Mouse (Mus musculus) spleen, adult 10 weeks (tissue): ENCODE data around the gene Cavin3. TPM values are rescaled to one million over a fixed set of nuclear protein-coding genes. Genes with fewer than 3 reads are reported as not detected.

Experiments
- polyA plus RNA-seq: library from polyadenylated mRNA; stranded (reverse); fragments of 350-450 nt; fragmentation: Illumina TruSeq; extraction: RNeasy Lipid Tissue Mini Kit (QIAGEN cat#74804); gene quantifications from one replicate; pipeline ENCODE4 v1.2.3, GENCODE M21; 2015; ENCODE audit warnings: low replicate concordance; ENCODE audit not compliant: insufficient read depth

Cavin3 gene
- polyA plus RNA-seq, result 12.3 TPM

DNA sequence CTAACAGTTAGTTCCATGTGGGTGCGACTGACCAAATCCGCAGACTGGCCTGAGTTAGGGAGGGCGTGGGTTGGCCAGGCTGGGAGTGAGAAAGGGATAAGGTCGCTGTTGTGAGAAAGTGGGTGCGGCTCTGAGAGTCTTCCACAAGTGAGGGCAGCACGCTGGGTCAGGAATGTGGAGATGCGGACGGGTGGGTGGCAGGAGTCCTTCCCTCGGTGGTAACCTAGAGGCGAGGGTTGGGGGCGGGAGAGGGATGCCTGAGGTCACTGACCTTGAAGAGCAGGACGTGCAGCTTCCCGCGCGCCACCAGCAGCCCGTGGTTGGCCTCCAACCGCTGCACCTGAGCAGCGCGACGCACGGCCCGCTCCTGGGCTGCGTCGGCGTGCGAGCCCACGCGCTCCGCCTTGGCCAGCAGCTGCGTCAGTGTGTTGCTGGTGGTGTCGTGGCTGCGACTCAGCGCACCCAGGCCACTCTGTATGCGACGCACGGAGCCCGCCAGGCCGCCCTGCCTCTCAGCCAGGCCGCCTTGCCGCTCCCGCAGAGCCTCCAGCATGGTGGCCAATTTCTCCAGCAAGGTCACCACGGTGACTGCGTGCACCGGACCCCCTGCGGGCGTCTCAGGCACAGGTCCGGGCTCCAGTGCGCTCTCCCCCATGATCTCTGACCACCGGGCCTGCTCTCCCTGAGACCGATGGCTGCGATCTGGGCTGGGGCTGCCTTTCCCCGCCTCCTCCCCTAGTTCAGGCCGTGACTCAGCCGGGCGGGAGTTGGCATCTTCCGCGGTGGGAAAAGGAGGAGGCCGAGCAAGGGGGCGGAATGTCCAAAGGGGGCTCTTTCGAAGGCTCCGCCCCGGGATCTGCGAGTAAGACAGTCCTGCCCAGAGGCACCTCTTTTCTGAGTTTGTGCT, at the start of gene Cavin3:
Gene Cavin3 (minus strand): TSS at position 796 of the 907 bp plus-strand sequence.

Other genes starting within 250 kb of the Cavin3 start
- not detected for gene Olfr688, start 194.2 kb downstream of the Cavin3 start, polyA plus RNA-seq
- not detected for gene Olfr689, start 171.1 kb downstream of the Cavin3 start, polyA plus RNA-seq
- gene Olfr690, start 148.2 kb downstream of the Cavin3 start, polyA plus RNA-seq, result not detected
- not detected for gene Olfr691, start 140.0 kb downstream of the Cavin3 start, polyA plus RNA-seq
- not detected for gene Olfr692, start 114.1 kb downstream of the Cavin3 start, polyA plus RNA-seq
- not detected for gene Gm5901, start 107.3 kb downstream of the Cavin3 start, polyA plus RNA-seq
- 19.9 TPM for gene Fam160a2, start 82.2 kb downstream of the Cavin3 start, polyA plus RNA-seq
- not detected for gene Cnga4, start 77.7 kb downstream of the Cavin3 start, polyA plus RNA-seq
- gene Cckbr, start 56.6 kb downstream of the Cavin3 start, polyA plus RNA-seq, result not detected
- 12.2 TPM for gene Smpd1, start 72.1 kb upstream of the Cavin3 start, polyA plus RNA-seq
- 1.8 TPM for gene Apbb1, start 99.4 kb upstream of the Cavin3 start, polyA plus RNA-seq
- 0.26 TPM for gene Hpx, start 117.8 kb upstream of the Cavin3 start, polyA plus RNA-seq
- 38.1 TPM for gene Trim3, start 151.3 kb upstream of the Cavin3 start, polyA plus RNA-seq
- gene Timm10b, start 157.8 kb upstream of the Cavin3 start, polyA plus RNA-seq, result 33.4 TPM
- 23.6 TPM for gene Arfip2, start 158.1 kb upstream of the Cavin3 start, polyA plus RNA-seq
- 6.7 TPM for gene Gm45799, start 158.3 kb upstream of the Cavin3 start, polyA plus RNA-seq
- 7.2 TPM for gene Dnhd1, start 168.5 kb upstream of the Cavin3 start, polyA plus RNA-seq